Mouse (Mus musculus) midbrain, embryonic 14.5 days (tissue): Measurements from ENCODE around the gene Pkmyt1. TPM values are rescaled to one million over a fixed set of nuclear protein-coding genes. Genes with fewer than 3 reads are reported as not detected.

Source experiments
- ATAC-seq: fragments of 200-750 bp; cut with Nextera tagmentation; 2 replicates; pipeline ENCODE4 v1.8.0; 2017; ENCODE audit warnings: moderate number of reproducible peaks, moderate library complexity; ENCODE audit not compliant: low FRiP score, low TSS enrichment
- DNase-seq: peaks from one replicate; pipeline ENCODE4 v3.0.0-alpha.2; 2015
- H3K27ac ChIP-seq: fragments of 300-500 bp; sonication (generic); replicated peaks from 2 replicates; pipeline ENCODE4 v1.5.1; 2014; ENCODE audit warnings: mild to moderate bottlenecking, low read depth, low read length, moderate library complexity
- H3K27me3 ChIP-seq: fragments of 300-500 bp; sonication (generic); 2 replicates; pipeline ENCODE4 v1.6.1; 2014; ENCODE audit warnings: low read length, control low read depth, mixed read lengths; ENCODE audit not compliant: control insufficient read depth, insufficient read depth
- H3K36me3 ChIP-seq: fragments of 300-500 bp; sonication (generic); 2 replicates; pipeline ENCODE4 v1.6.1; 2014; ENCODE audit warnings: low read length, control low read depth; ENCODE audit not compliant: control insufficient read depth, insufficient read depth
- H3K4me1 ChIP-seq: fragments of 300-500 bp; sonication (generic); 2 replicates; pipeline ENCODE4 v1.6.1; 2014; ENCODE audit warnings: mild to moderate bottlenecking, antibody characterized with exemption, low read length, control low read depth; ENCODE audit not compliant: control insufficient read depth, insufficient read depth
- H3K4me2 ChIP-seq: fragments of 300-500 bp; sonication (generic); 2 replicates; pipeline ENCODE4 v1.6.1; 2014; ENCODE audit warnings: mild to moderate bottlenecking, low read length, moderate library complexity
- H3K4me3 ChIP-seq: fragments of 300-500 bp; sonication (generic); replicated peaks from 2 replicates; pipeline ENCODE4 v1.5.1; 2014; ENCODE audit warnings: low read depth, low read length
- H3K9ac ChIP-seq: fragments of 300-500 bp; sonication (generic); replicated peaks from 2 replicates; pipeline ENCODE4 v1.6.1; 2014; ENCODE audit warnings: mild to moderate bottlenecking, low read length, moderate library complexity
- H3K9me3 ChIP-seq: fragments of 300-500 bp; sonication (generic); 2 replicates; pipeline ENCODE4 v1.6.1; 2016; ENCODE audit warnings: low read length, control low read depth, mixed read lengths; ENCODE audit not compliant: control insufficient read depth
- WGBS: fragments of 180-500 bp; shearing (Covaris S2); extraction: QIAGEN DNeasy Blood & Tissue Kit; methylation state at CpG from one replicate; pipeline ENCODE4 v1.1.7; 2014; 5-methylcytosine and 5-hydroxymethylcytosine counted together
- polyA plus RNA-seq: library from polyadenylated mRNA; unstranded; fragments of >200 nt; fragmentation: Nextera tagmentation; extraction: Ambion mirVana; gene quantifications from 2 replicates; pipeline ENCODE4 v1.2.1, GENCODE M21; 2014

The Pkmyt1 gene
- polyA plus RNA-seq, 1 experiment from 2014 or later: 18.2 TPM

GRCm38 (mm10) chr17:23741359-23742209 is 15.4 kb downstream of the Pkmyt1 start:
- H3K9ac ChIP-seq: no peak overlapping the region
- H3K4me2 ChIP-seq: peak overlapping the region; percentile 43
- WGBS: 51% methylated on average over 38 of the region's 38 CpGs
- ATAC-seq: no peak
- H3K9me3 ChIP-seq: no peaks in the 10 kb centered on the region
- no peak overlapping the region for H3K27ac ChIP-seq
- no peak overlapping the region for H3K4me3 ChIP-seq
- H3K27me3 ChIP-seq: peaks cover 52% of the 10 kb centered on the region
- no peak for DNase-seq
- H3K4me1 ChIP-seq: peaks cover 37% of the 10 kb centered on the region
- H3K36me3 ChIP-seq: peaks cover 11% of the 10 kb centered on the region

GRCm38 (mm10) chr17:23742210-23742793 is 16.2 kb downstream of the Pkmyt1 start:
- Histone ChIP-seq H3K4me1 (peaks cover 38% of the 10 kb centered on the region), H3K9me3 (no peaks in the 10 kb centered on the region), H3K4me2 (peak overlapping the region; percentile 43), H3K27ac (no peak overlapping the region), H3K9ac (no peak overlapping the region), H3K27me3 (peaks cover 57% of the 10 kb centered on the region), H3K4me3 (peak overlapping the region; percentile 15), H3K36me3 (peaks cover 4% of the 10 kb centered on the region)
- 7% methylated on average over 44 of the region's 44 CpGs for WGBS
- peak; percentile 67 for DNase-seq
- ATAC-seq: no peak

GRCm38 (mm10) chr17:23742941-23743340 is 16.8 kb downstream of the Pkmyt1 start:
- peak overlapping the region; percentile 43 for H3K4me2 ChIP-seq
- ATAC-seq (no peak), DNase-seq (no peak)
- H3K4me3 ChIP-seq: no peak overlapping the region
- peaks cover 37% of the 10 kb centered on the region for H3K4me1 ChIP-seq
- 64% methylated on average over 12 of the region's 12 CpGs for WGBS
- peaks cover 57% of the 10 kb centered on the region for H3K27me3 ChIP-seq
- no peaks in the 10 kb centered on the region for H3K9me3 ChIP-seq
- no peak overlapping the region for H3K27ac ChIP-seq
- no peaks in the 10 kb centered on the region for H3K36me3 ChIP-seq
- no peak overlapping the region for H3K9ac ChIP-seq

- H3K27ac ChIP-seq: no peak overlapping the region
- ATAC-seq: no peak
- peaks cover 26% of the 10 kb centered on the region for H3K4me1 ChIP-seq
- peaks cover 57% of the 10 kb centered on the region for H3K27me3 ChIP-seq
- no peak for DNase-seq
- no peak overlapping the region for H3K4me3 ChIP-seq
- 16% methylated on average over 8 of the region's 8 CpGs for WGBS
- H3K9ac ChIP-seq: no peak overlapping the region
- no peak overlapping the region for H3K4me2 ChIP-seq
- H3K9me3 ChIP-seq: no peaks in the 10 kb centered on the region
- H3K36me3 ChIP-seq: no peaks in the 10 kb centered on the region
Observed at GRCm38 (mm10) chr17:23744076-23744475, 17.9 kb downstream of the Pkmyt1 start.

- H3K9me3 ChIP-seq: no peaks in the 10 kb centered on the region
- H3K4me2 ChIP-seq: peak overlapping the region; percentile 79
- H3K36me3 ChIP-seq: no peaks in the 10 kb centered on the region
- peaks cover 24% of the 10 kb centered on the region for H3K4me1 ChIP-seq
- ATAC-seq: no peak
- H3K4me3 ChIP-seq: peak overlapping the region; percentile 40; the same call in 1 of the 2 replicates
- no peak for DNase-seq
- no peak overlapping the region for H3K27ac ChIP-seq
- peaks cover 57% of the 10 kb centered on the region for H3K27me3 ChIP-seq
- no peak overlapping the region for H3K9ac ChIP-seq
- 2% methylated on average over 14 of the region's 14 CpGs for WGBS
Observed at GRCm38 (mm10) chr17:23744651-23745050, 18.5 kb downstream of the Pkmyt1 start.

- H3K27ac ChIP-seq: no peak within 1 kb of the TSS
- DNase-seq (peak; percentile 79), ATAC-seq (no peak)
- peak within 1 kb of the TSS; percentile 59 for H3K9ac ChIP-seq
- H3K9me3 ChIP-seq: no peaks in the 10 kb centered on the region
- peak within 1 kb of the TSS; percentile 79 for H3K4me2 ChIP-seq
- peak within 1 kb of the TSS; percentile 40 for H3K4me3 ChIP-seq
- under 1% methylated on average over 44 of the region's 45 CpGs for WGBS
- H3K27me3 ChIP-seq: peaks cover 57% of the 10 kb centered on the region
- peaks cover 2% of the 10 kb centered on the region; the same call in 1 of the 2 replicates for H3K36me3 ChIP-seq
- peaks cover 22% of the 10 kb centered on the region for H3K4me1 ChIP-seq
Observed at GRCm38 (mm10) chr17:23745301-23746251, 19.4 kb downstream of the Pkmyt1 start, which contains the start of gene Kremen2. TSS of gene Kremen2 (minus strand) at chr17:23745833.

GRCm38 (mm10) chr17:23746311-23746710 is 20.2 kb downstream of the Pkmyt1 start:
- H3K4me3 ChIP-seq: peak overlapping the region; percentile 40
- H3K4me1 ChIP-seq: peaks cover 20% of the 10 kb centered on the region
- no peak overlapping the region; the same call in 1 of the 2 replicates for H3K9ac ChIP-seq
- no peak overlapping the region for H3K27ac ChIP-seq
- peak overlapping the region; percentile 79 for H3K4me2 ChIP-seq
- peak; percentile 34 for DNase-seq
- peaks cover 10% of the 10 kb centered on the region for H3K36me3 ChIP-seq
- WGBS: 3% methylated on average over 12 of the region's 12 CpGs
- peaks cover 55% of the 10 kb centered on the region for H3K27me3 ChIP-seq
- H3K9me3 ChIP-seq: no peaks in the 10 kb centered on the region
- ATAC-seq: no peak

GRCm38 (mm10) chr17:23746767-23747166 is 20.6 kb downstream of the Pkmyt1 start:
- H3K4me3 ChIP-seq: no peak overlapping the region

More at GRCm38 (mm10) chr17:23746767-23747166, 20.6 kb downstream of the Pkmyt1 start:
- Histone ChIP-seq H3K4me1 (peaks cover 20% of the 10 kb centered on the region), H3K36me3 (peaks cover 14% of the 10 kb centered on the region), H3K4me2 (no peak overlapping the region), H3K27ac (no peak overlapping the region), H3K9ac (no peak overlapping the region), H3K9me3 (no peaks in the 10 kb centered on the region), H3K27me3 (peaks cover 51% of the 10 kb centered on the region)
- WGBS: 85% methylated on average over 3 of the region's 3 CpGs
- DNase-seq (no peak), ATAC-seq (no peak)
